Mouse (Mus musculus): ENCODE measurements around the gene Ano2. TPM values are rescaled to one million over a fixed set of nuclear protein-coding genes. Genes with fewer than 3 reads are reported as not detected.

Gene Ano2
- polyA plus RNA-seq, 1 experiment from 2014 or later, result 0.83 TPM

DNA sequence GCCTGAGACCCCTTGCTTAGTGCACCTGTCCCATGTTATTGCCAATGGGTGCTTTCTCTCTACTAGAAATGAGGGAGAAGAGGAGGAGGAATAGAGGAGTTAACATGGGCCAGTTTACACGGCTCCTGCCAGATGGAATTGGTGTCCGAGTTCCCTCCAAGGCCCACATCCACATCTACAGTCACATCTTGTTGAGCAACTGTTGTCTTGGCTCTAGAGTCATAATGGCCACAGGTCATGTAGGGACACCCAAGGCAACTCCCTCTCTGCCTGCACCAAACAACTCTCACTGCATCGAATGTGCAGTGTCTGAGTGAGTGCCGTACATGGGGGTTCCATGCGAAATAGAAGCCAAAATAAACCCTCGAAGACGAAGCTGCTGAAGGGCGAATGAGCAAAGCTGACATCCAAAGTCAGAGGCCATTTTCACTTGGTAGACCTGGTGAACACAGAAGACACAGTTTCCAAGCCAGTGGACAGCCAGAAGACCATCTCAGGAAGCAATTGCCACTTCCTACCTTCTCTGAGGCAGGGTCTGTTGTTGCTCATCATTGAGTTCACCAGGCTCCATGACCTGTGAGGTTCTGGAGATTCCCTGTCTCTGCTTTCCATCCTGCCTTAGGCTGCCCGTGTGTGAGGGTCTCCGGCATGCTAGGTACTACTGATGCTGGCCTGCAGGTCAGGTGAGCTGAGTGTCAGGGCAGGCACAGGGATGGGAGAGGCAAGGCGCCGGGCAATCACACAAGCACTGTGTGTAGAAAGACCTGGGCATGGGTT, 398.5 kb downstream of the Ano2 start:
- WGBS, result 96% methylated on average over 12 of the region's 12 CpGs
- Histone ChIP-seq H3K27ac (replicated peaks) (no peak overlapping the region), H3K27me3 (replicated peaks) (no peaks in the 10 kb centered on the region), H3K9me3 (replicated peaks) (no peaks in the 10 kb centered on the region), H3K4me1 (no peaks in the 10 kb centered on the region), H3K4me2 (no peak overlapping the region), H3K4me3 (replicated peaks) (no peak overlapping the region), H3K36me3 (no peaks in the 10 kb centered on the region), H3K9ac (replicated peaks) (no peak overlapping the region)
- no peak for ATAC-seq (ENCODE audit: low FRiP score)

Other genes with a start within 250 kb of the Ano2 start
- 112 and 130 TPM in 2 replicates for gene Cd9, start 195.6 kb upstream of the Ano2 start, polyA plus RNA-seq (2015; fragmentation: Nextera tagmentation; extraction: Ambion mirVana)
- 7.8 and 14.9 TPM in 2 replicates for gene Vwf, start 143.6 kb upstream of the Ano2 start, polyA plus RNA-seq (2015; fragmentation: Nextera tagmentation; extraction: Ambion mirVana)

Data from neural tube, embryonic 15.5 days (tissue).